38 mouse cellular contexts compared by ENCODE assay signal in genomic region chr4:141427921-141428320, GRCm38 (mm10). TPM values are rescaled to one million over a fixed set of nuclear protein-coding genes. Genes with fewer than 3 reads are reported as not detected.
"Had no signal": no experiment of that assay in that cellular context is flagged by ENCODE, and none has a peak within 500 bp of the region (broad histone marks: within the 10 kb centered on the region; RNA-seq: fewer than 3 reads in every experiment).

No protein-coding gene starts in this region.

- H3K4me3 ChIP-seq: hindbrain, embryonic 13.5 days; hindbrain, embryonic 15.5 days; kidney, embryonic 15.5 days; limb, embryonic 13.5 days; limb, embryonic 15.5 days; liver, embryonic 12.5 days had no signal

- ATAC-seq: forebrain, postnatal 0 days; hindbrain, postnatal 0 days; intestine, embryonic 16.5 days; liver, embryonic 12.5 days had no signal

- DNase-seq: forebrain, postnatal 0 days; gastrocnemius, postnatal 14 days; gastrocnemius, postnatal 36 days; kidney, adult 11 months; kidney, adult 2 months; kidney, adult 9 months; kidney, postnatal 14 days; kidney, postnatal 36 days; layer of hippocampus, adult 9-11 months; layer of hippocampus, postnatal 36 days; left cerebral cortex, postnatal 4 days had no signal

- H3K27me3 ChIP-seq: limb, embryonic 15.5 days had no signal

- H3K4me2 ChIP-seq: hindbrain, embryonic 13.5 days; hindbrain, embryonic 15.5 days; kidney, embryonic 15.5 days; limb, embryonic 13.5 days; limb, embryonic 15.5 days; liver, embryonic 12.5 days had no signal

- H3K9ac ChIP-seq: forebrain, postnatal 0 days; hindbrain, embryonic 13.5 days; hindbrain, embryonic 15.5 days; kidney, embryonic 15.5 days; limb, embryonic 13.5 days; limb, embryonic 15.5 days; liver, embryonic 12.5 days; liver, embryonic 14.5 days had no signal

- H3K9me3 ChIP-seq: hindbrain, embryonic 13.5 days; hindbrain, embryonic 15.5 days; kidney, embryonic 15.5 days; limb, embryonic 13.5 days; limb, embryonic 15.5 days; liver, embryonic 12.5 days had no signal

- H3K27ac ChIP-seq: hindbrain, embryonic 13.5 days; hindbrain, embryonic 15.5 days; hindbrain, postnatal 0 days; kidney, embryonic 15.5 days; kidney, postnatal 0 days; limb, embryonic 13.5 days; limb, embryonic 15.5 days; liver, embryonic 12.5 days; liver, embryonic 14.5 days had no signal

- H3K36me3 ChIP-seq: hindbrain, embryonic 13.5 days; hindbrain, embryonic 15.5 days; kidney, embryonic 15.5 days; limb, embryonic 13.5 days; limb, embryonic 15.5 days; liver, embryonic 12.5 days had no signal

RNA-seq across cellular contexts. Expression of gene Hspb7, which starts 7.3 kb away (rescaled TPM):
- total RNA-seq: forebrain, postnatal 0 days; hindbrain, postnatal 0 days; layer of hippocampus, adult 18-20 months; layer of hippocampus, postnatal 36 days; left cerebral cortex, postnatal 4 days had no signal
- polyA plus RNA-seq: forebrain, postnatal 0 days; hindbrain, embryonic 11.5 days; hindbrain, embryonic 15.5 days had no signal

RNA-seq across cellular contexts. Expression of gene Srarp, which starts 8.0 kb away (rescaled TPM):
- total RNA-seq: gastrocnemius, postnatal 14 days; heart, postnatal 10 days; hematopoietic stem cell, adult 5-6 weeks; liver, adult 2 months had no signal
- polyA plus RNA-seq: heart, embryonic 14.5 days; hindbrain, embryonic 11.5 days; hindbrain, embryonic 13.5 days; intestine, embryonic 14.5 days; intestine, embryonic 16.5 days; kidney, embryonic 15.5 days; limb, embryonic 11.5 days; limb, embryonic 13.5 days; limb, embryonic 15.5 days; liver, adult 2 months; liver, embryonic 12.5 days; liver, embryonic 14.5 days had no signal

RNA-seq across cellular contexts. Expression of gene Clcnkb, which starts 12.1 kb away (rescaled TPM):
- total RNA-seq: forebrain, postnatal 0 days; hematopoietic stem cell, adult 5-6 weeks; layer of hippocampus, adult 18-20 months; layer of hippocampus, adult 8-10 months; layer of hippocampus, postnatal 14 days; layer of hippocampus, postnatal 36 days; left cerebral cortex, adult 18-20 months; left cerebral cortex, postnatal 10 days; left cerebral cortex, postnatal 25 days; left cerebral cortex, postnatal 4 days; liver, adult 2 months had no signal
- polyA plus RNA-seq: forebrain, postnatal 0 days; hindbrain, embryonic 11.5 days; hindbrain, embryonic 13.5 days; hindbrain, embryonic 15.5 days; large intestine, adult 2 months; limb, embryonic 11.5 days; limb, embryonic 13.5 days; limb, embryonic 15.5 days; liver, adult 2 months; liver, embryonic 12.5 days; liver, embryonic 14.5 days had no signal

RNA-seq across cellular contexts. Expression of gene Clcnka, which starts 29.4 kb away (rescaled TPM):
- total RNA-seq: gastrocnemius, adult 18-20 months; gastrocnemius, adult 8-10 months; heart, postnatal 10 days; heart, postnatal 25 days; hematopoietic stem cell, adult 5-6 weeks; layer of hippocampus, adult 18-20 months; layer of hippocampus, adult 8-10 months; layer of hippocampus, postnatal 36 days; left cerebral cortex, adult 18-20 months; left cerebral cortex, postnatal 10 days; left cerebral cortex, postnatal 25 days; liver, adult 2 months had no signal
- polyA plus RNA-seq: heart, embryonic 14.5 days; intestine, embryonic 14.5 days; large intestine, adult 2 months; liver, embryonic 12.5 days; liver, embryonic 14.5 days had no signal
